Mouse (Mus musculus) kidney, embryonic 14.5 days (tissue): ENCODE measurements around the gene Axin2. TPM values are rescaled to one million over a fixed set of nuclear protein-coding genes. Genes with fewer than 3 reads are reported as not detected.

Experiments used
- ATAC-seq: fragments of 200-750 bp; cut with Nextera tagmentation; 2 replicates; pipeline ENCODE4 v1.8.0; 2017; ENCODE audit warnings: moderate number of reproducible peaks, mild to moderate bottlenecking, moderate TSS enrichment, moderate library complexity; ENCODE audit not compliant: low FRiP score, low TSS enrichment
- H3K27ac ChIP-seq: fragments of 300-500 bp; sonication (generic); 2 replicates; pipeline ENCODE4 v1.5.1; 2014; ENCODE audit warnings: low read depth, mild to moderate bottlenecking, low read length, moderate library complexity, mixed read lengths
- H3K27me3 ChIP-seq: fragments of 300-500 bp; sonication (generic); 2 replicates; pipeline ENCODE4 v1.6.1; 2014; ENCODE audit warnings: mild to moderate bottlenecking, low read length; ENCODE audit not compliant: control insufficient read depth, insufficient read depth
- H3K36me3 ChIP-seq: fragments of 300-500 bp; sonication (generic); 2 replicates; pipeline ENCODE4 v1.6.1; 2014; ENCODE audit warnings: low read length, mixed read lengths; ENCODE audit not compliant: control insufficient read depth, insufficient read depth
- H3K4me1 ChIP-seq: fragments of 300-500 bp; sonication (generic); 2 replicates; pipeline ENCODE4 v1.6.1; 2014; ENCODE audit warnings: low read length, mixed read lengths; ENCODE audit not compliant: control insufficient read depth, insufficient read depth
- H3K4me2 ChIP-seq: fragments of 300-500 bp; sonication (generic); replicated peaks from 2 replicates; pipeline ENCODE4 v1.6.1; 2014; ENCODE audit warnings: low read depth, mild to moderate bottlenecking, low read length
- H3K4me3 ChIP-seq: fragments of 300-500 bp; sonication (generic); 2 replicates; pipeline ENCODE4 v1.5.1; 2014; ENCODE audit warnings: mild to moderate bottlenecking, low read length
- H3K9ac ChIP-seq: fragments of 300-500 bp; sonication (generic); 2 replicates; pipeline ENCODE4 v1.6.1; 2014; ENCODE audit warnings: low read depth, mild to moderate bottlenecking, low read length, moderate library complexity
- H3K9me3 ChIP-seq: fragments of 300-500 bp; sonication (generic); 2 replicates; pipeline ENCODE4 v1.6.1; 2016; ENCODE audit warnings: low read length; ENCODE audit not compliant: control insufficient read depth
- WGBS: fragments of 180-500 bp; shearing (Covaris S2); extraction: QIAGEN DNeasy Blood & Tissue Kit; methylation state at CpG from one replicate; pipeline ENCODE4 v1.1.7; 2014; 5-methylcytosine and 5-hydroxymethylcytosine counted together
- polyA plus RNA-seq: library from polyadenylated mRNA; unstranded; fragments of >200 nt; fragmentation: Nextera tagmentation; extraction: Ambion mirVana; gene quantifications from 2 replicates; pipeline ENCODE4 v1.2.1, GENCODE M21; 2014

Gene Axin2
- polyA plus RNA-seq, 1 experiment from 2014 or later = 8.0 TPM

DNA sequence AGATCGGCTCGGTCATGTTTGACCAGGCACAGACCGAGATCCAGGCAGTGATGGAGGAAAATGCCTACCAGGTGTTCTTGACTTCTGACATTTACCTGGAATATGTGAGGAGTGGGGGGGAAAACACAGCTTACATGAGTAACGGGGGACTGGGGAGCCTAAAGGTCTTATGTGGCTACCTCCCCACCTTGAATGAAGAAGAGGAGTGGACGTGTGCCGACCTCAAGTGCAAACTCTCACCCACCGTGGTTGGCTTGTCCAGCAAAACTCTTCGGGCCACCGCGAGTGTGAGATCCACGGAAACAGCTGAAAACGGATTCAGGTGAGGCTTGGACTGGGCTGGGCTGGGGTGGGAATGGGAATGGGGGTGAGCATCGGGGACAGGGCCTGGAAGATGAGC, 3.6 kb downstream of the Axin2 start:
- H3K36me3 ChIP-seq = no peaks in the 10 kb centered on the region; the same call in 1 of the 2 replicates
- H3K4me2 ChIP-seq = peak overlapping the region; percentile 54
- ATAC-seq = no peak
- no peaks in the 10 kb centered on the region for H3K9me3 ChIP-seq
- peaks cover 46% of the 10 kb centered on the region for H3K4me1 ChIP-seq
- H3K27ac ChIP-seq = no peak overlapping the region
- H3K27me3 ChIP-seq = no peaks in the 10 kb centered on the region
- H3K9ac ChIP-seq = peak overlapping the region; percentile 92; the same call in 1 of the 2 replicates
- peak overlapping the region; percentile 81 for H3K4me3 ChIP-seq
- 24% methylated on average over 13 of the region's 13 CpGs for WGBS

DNA sequence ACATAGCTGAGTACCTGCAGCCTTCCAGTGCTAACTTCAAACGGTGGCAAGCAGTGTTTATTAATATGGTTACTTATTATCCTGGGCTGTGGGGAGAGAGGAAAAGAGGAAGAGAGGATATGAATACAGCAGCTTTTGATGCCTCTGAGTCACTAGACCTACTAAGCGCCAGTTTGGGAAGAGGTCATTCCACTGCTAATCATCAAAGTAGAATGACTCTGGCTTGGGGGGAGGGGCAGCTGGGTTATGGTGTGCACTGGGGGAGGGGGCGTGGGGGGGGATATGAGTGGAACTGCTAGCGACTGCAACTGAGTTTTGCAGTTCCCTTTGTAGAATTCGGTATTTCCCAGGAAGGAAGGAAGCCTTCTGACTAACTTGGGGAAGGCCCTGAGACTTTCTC, 4.2 kb downstream of the Axin2 start:
- H3K27me3 ChIP-seq = no peaks in the 10 kb centered on the region
- H3K36me3 ChIP-seq = no peaks in the 10 kb centered on the region; the same call in 1 of the 2 replicates
- H3K4me3 ChIP-seq = peak overlapping the region; percentile 81
- H3K9me3 ChIP-seq = no peaks in the 10 kb centered on the region
- H3K4me2 ChIP-seq = peak overlapping the region; percentile 54
- H3K27ac ChIP-seq = no peak overlapping the region
- H3K4me1 ChIP-seq = peaks cover 51% of the 10 kb centered on the region
- peak overlapping the region; percentile 29; the same call in 1 of the 2 replicates for H3K9ac ChIP-seq
- no peak for ATAC-seq
- 7% methylated on average over 5 of the region's 5 CpGs for whole genome bisulfite sequencing

DNA sequence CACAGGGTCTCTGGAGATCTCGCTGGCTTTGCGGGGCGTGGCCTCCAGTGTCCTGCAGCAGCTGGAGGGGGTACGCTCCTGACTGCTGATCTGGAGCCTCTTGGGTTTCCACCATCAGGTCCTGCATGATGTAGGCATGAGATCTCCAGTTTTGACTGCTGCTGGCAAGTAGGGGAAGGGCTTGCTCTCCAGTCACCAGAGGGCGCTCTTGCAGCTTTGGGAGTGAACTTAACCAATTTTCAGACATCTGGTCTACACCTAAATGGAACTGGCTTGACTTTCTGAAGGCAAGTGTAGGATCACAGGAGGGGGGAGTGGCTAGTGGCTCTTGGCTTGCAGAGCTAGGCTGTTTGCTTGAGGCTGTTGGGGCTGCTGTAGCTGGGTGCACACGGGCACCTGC, 5.1 kb downstream of the Axin2 start:
- Histone ChIP-seq H3K4me1 (peaks cover 55% of the 10 kb centered on the region), H3K9ac (peak overlapping the region; percentile 29; the same call in 1 of the 2 replicates)

DNA sequence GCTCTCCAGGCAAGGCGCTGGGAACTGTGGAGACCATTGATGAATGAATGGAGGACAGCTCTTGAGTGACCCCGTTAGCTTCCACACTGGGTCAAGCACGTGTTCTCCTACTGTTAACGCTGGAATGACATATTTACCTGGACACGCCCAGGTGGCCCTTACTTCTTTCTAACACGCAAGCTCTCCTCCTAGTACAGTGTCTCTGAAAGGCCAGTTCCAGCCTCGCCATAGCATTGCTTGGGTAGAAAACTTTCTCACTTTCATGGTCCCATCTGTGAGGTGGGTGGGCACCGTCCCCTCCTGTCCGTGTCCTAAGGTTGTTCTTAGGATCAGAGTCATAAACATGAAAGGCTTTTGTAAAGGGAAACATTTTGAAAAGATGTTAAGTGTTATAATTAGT, 5.7 kb downstream of the Axin2 start:
- H3K4me2 ChIP-seq = peak overlapping the region; percentile 54; the same call in 1 of the 2 replicates
- peaks cover 60% of the 10 kb centered on the region for H3K4me1 ChIP-seq
- H3K9ac ChIP-seq = no peak overlapping the region

More for the DNA sequence above, 5.1 kb downstream of the Axin2 start:
- ATAC-seq = peak; percentile 26; the same call in 1 of the 2 replicates
- Histone ChIP-seq H3K4me2 (peak overlapping the region; percentile 54), H3K27ac (no peak overlapping the region), H3K36me3 (no peaks in the 10 kb centered on the region; the same call in 1 of the 2 replicates), H3K9me3 (no peaks in the 10 kb centered on the region), H3K27me3 (no peaks in the 10 kb centered on the region), H3K4me3 (peak overlapping the region; percentile 81)
- 8% methylated on average over 6 of the region's 6 CpGs for WGBS

DNA sequence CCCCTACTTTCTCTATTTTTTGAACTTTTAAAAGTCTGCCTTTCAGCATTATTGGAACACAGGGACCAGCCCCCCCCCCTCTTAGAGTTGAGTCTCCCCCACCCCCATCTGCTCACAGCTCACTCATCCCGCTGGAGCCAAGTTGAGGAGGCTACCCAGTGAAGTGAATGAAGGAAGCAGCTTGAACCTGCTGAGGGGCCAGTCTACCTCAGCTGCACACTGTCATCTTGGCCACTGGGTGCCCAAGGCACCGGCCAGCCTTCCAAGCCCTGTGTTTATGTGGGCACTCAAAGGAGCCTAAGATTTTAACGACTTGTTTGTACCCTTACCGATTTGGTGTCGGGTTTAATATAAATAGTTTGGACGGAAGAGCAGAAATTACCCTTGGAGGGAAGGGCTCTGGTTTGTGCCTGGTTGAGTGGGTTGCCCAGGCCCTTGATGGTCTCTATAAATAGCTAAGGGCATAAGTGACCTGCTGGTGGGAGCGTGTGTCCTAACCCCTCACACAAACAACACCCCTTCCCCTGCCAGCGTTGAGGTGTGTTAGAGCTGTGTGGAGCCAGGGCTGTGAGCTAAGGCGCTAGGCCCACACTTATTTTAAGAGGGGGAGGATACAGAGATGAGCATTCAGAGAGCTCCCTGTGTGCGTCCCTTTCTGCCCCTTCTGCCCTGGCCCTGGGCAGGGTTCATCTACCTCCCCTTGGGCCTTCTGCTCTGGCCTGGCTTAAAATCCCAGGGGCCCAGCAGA, 6.4 kb downstream of the Axin2 start:
- H3K27ac ChIP-seq = no peak overlapping the region
- peak overlapping the region; percentile 17 for H3K4me2 ChIP-seq
- 28% methylated on average over 10 of the region's 10 CpGs for WGBS
- peak overlapping the region; percentile 28; the same call in 1 of the 2 replicates for H3K9ac ChIP-seq
- no peak overlapping the region for H3K4me3 ChIP-seq
- no peaks in the 10 kb centered on the region for H3K9me3 ChIP-seq
- ATAC-seq = no peak
- H3K36me3 ChIP-seq = peaks cover 10% of the 10 kb centered on the region; the same call in 1 of the 2 replicates
- H3K4me1 ChIP-seq = peaks cover 60% of the 10 kb centered on the region
- H3K27me3 ChIP-seq = no peaks in the 10 kb centered on the region

More for the DNA sequence above, 5.7 kb downstream of the Axin2 start:
- WGBS = 58% methylated on average over 9 of the region's 9 CpGs
- Histone ChIP-seq H3K27ac (no peak overlapping the region), H3K4me3 (peak overlapping the region; percentile 8; the same call in 1 of the 2 replicates), H3K9me3 (no peaks in the 10 kb centered on the region), H3K36me3 (peaks cover 3% of the 10 kb centered on the region; the same call in 1 of the 2 replicates), H3K27me3 (no peaks in the 10 kb centered on the region)
- no peak for ATAC-seq

DNA sequence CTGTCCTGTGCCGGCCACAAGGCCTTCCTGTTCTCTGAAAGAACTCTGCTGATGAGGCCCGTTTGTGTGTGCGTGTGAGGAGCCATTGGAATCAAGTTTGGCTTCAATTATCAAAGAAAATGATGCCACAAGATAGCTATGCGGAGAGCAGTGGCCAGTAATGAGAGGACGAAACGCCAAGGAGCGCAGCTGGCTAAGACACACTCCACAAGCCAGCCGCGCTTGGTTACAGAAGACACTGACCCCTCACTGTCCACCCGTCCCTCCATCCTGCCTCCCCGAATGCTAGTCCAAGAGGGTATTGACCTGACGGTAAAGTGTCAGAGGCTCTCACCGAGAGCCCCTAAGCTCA, 6.9 kb downstream of the Axin2 start:
- WGBS = 39% methylated on average over 13 of the region's 13 CpGs
- no peak for ATAC-seq
- H3K4me3 ChIP-seq = no peak overlapping the region
- H3K4me1 ChIP-seq = peaks cover 60% of the 10 kb centered on the region
- H3K27me3 ChIP-seq = no peaks in the 10 kb centered on the region
- H3K4me2 ChIP-seq = peak overlapping the region; percentile 17; the same call in 1 of the 2 replicates
- peak overlapping the region; percentile 28; the same call in 1 of the 2 replicates for H3K9ac ChIP-seq
- H3K9me3 ChIP-seq = no peaks in the 10 kb centered on the region
- H3K36me3 ChIP-seq = peaks cover 15% of the 10 kb centered on the region; the same call in 1 of the 2 replicates
- H3K27ac ChIP-seq = no peak overlapping the region

DNA sequence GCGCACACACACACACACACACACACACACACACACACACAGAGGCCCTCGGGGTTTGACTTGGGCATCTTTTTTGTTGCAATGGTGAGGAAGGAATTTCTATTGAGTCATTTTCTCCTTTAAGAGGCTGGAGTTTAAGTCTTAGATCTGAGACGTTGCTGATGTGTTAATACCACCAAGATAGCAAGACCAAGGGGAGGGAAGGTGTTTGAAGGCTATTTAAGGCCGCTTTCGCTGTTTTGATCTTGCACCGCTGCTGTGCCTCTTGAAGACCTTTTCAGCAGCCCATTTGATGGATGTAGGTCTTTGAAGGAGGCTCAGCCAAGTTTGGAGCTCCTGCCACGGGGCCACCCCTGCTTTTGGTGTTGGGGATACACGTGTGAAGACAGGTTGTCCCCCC, 7.9 kb downstream of the Axin2 start:
- no peak for ATAC-seq
- Histone ChIP-seq H3K9me3 (no peaks in the 10 kb centered on the region), H3K9ac (no peak overlapping the region), H3K4me2 (no peak overlapping the region), H3K4me1 (peaks cover 58% of the 10 kb centered on the region), H3K36me3 (peaks cover 25% of the 10 kb centered on the region), H3K4me3 (no peak overlapping the region), H3K27me3 (no peaks in the 10 kb centered on the region), H3K27ac (no peak overlapping the region)
- 49% methylated on average over 8 of the region's 8 CpGs for WGBS

DNA sequence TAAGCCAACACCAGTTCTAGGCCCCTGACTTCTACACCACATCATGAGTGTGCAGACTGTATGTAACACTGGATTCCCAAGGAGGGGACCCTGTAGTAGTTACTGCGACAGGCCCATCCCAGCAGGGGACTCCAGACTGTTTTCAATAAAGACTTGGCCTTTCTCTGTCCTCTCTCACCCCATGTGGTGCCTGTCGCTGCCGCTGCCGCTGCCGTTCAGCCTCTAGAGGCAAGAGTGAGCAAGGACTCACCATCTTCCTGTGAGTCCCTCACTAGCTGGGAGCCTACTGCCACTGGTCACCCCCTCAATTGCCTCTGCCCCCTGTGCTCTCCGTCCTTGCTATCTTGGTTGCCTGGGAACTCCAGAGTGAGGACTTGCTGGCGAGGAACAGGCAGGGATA, 8.6 kb downstream of the Axin2 start:
- Histone ChIP-seq H3K4me1 (peaks cover 52% of the 10 kb centered on the region), H3K36me3 (peaks cover 30% of the 10 kb centered on the region), H3K27ac (no peak overlapping the region), H3K4me3 (no peak overlapping the region), H3K4me2 (no peak overlapping the region), H3K9ac (no peak overlapping the region), H3K27me3 (no peaks in the 10 kb centered on the region), H3K9me3 (no peaks in the 10 kb centered on the region)
- WGBS = 26% methylated on average over 7 of the region's 7 CpGs
- no peak for ATAC-seq

DNA sequence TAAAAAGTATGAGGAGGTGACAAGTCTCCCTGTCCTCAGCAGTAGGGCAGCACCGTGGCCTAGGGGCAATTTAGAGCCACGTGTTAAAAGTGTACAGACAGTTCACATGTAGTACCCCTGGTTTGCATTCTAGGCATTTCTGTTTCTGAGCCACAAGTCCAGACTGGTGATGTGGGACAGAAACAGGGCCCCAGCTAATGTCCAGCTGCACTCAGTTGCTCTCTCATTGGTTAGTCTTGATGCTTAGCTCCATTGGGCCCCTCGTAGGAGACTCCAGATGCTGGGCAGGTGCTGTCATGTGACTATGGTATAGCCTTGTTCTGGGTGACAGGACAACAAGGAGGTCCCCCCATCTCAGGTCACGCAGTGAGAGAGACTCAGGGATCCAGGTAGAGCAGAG, 9.0 kb downstream of the Axin2 start:
- H3K4me1 ChIP-seq = peaks cover 48% of the 10 kb centered on the region
- H3K27ac ChIP-seq = no peak overlapping the region
- H3K27me3 ChIP-seq = no peaks in the 10 kb centered on the region
- WGBS = 45% methylated on average over 4 of the region's 4 CpGs
- H3K36me3 ChIP-seq = peaks cover 34% of the 10 kb centered on the region
- no peaks in the 10 kb centered on the region for H3K9me3 ChIP-seq
- no peak overlapping the region for H3K4me2 ChIP-seq
- no peak for ATAC-seq
- no peak overlapping the region for H3K9ac ChIP-seq
- H3K4me3 ChIP-seq = no peak overlapping the region
